Mouse (Mus musculus) limb, embryonic 14.5 days (tissue): ENCODE results near the gene Hist1h2bq. TPM values are rescaled to one million over a fixed set of nuclear protein-coding genes. Genes with fewer than 3 reads are reported as not detected.
A peak's percentile ranks its signal among the peaks of the same experiment; 100 is the strongest.
"Not testable (repeated sequence)": the region's sequence is repeated elsewhere in the genome, so short reads cannot be mapped to it uniquely, and the experiment has no call there.

Experiments used
- ATAC-seq: fragments of 200-750 bp; cut with Nextera tagmentation; 2 replicates; pipeline ENCODE4 v1.8.0; 2017; ENCODE audit warnings: low read depth, moderate number of reproducible peaks, moderate TSS enrichment; ENCODE audit not compliant: low FRiP score
- DNase-seq: peaks from one replicate; pipeline ENCODE4 v3.0.0-alpha.2; 2015; ENCODE audit warnings: low spot score
- H3K27ac ChIP-seq: fragments of 300-500 bp; sonication (generic); replicated peaks from 2 replicates; pipeline ENCODE4 v1.5.1; 2014; ENCODE audit warnings: low read depth, mild to moderate bottlenecking, low read length, moderate library complexity, mixed read lengths
- H3K27me3 ChIP-seq: fragments of 300-500 bp; sonication (generic); 2 replicates; pipeline ENCODE4 v1.6.1; 2014; ENCODE audit warnings: low read length, mixed read lengths; ENCODE audit not compliant: control insufficient read depth, insufficient read depth
- H3K36me3 ChIP-seq: fragments of 300-500 bp; sonication (generic); 2 replicates; pipeline ENCODE4 v1.6.1; 2014; ENCODE audit warnings: mild to moderate bottlenecking, low read length, moderate library complexity, mixed read lengths; ENCODE audit not compliant: control insufficient read depth, insufficient read depth
- H3K4me1 ChIP-seq: fragments of 300-500 bp; sonication (generic); 2 replicates; pipeline ENCODE4 v1.6.1; 2014; ENCODE audit warnings: antibody characterized with exemption, low read length, mixed read lengths; ENCODE audit not compliant: control insufficient read depth, insufficient read depth
- H3K4me2 ChIP-seq: fragments of 300-500 bp; sonication (generic); replicated peaks from 2 replicates; pipeline ENCODE4 v1.6.1; 2014; ENCODE audit warnings: low read depth, mild to moderate bottlenecking, low read length, moderate library complexity; ENCODE audit not compliant: severe bottlenecking
- H3K4me3 ChIP-seq: fragments of 300-500 bp; sonication (generic); replicated peaks from 2 replicates; pipeline ENCODE4 v1.5.1; 2014; ENCODE audit warnings: low read length
- H3K9ac ChIP-seq: fragments of 300-500 bp; sonication (generic); 2 replicates; pipeline ENCODE4 v1.6.1; 2014; ENCODE audit warnings: mild to moderate bottlenecking, low read depth, low read length, moderate library complexity; ENCODE audit not compliant: severe bottlenecking
- H3K9me3 ChIP-seq: fragments of 300-500 bp; sonication (generic); 2 replicates; pipeline ENCODE4 v1.6.1; 2016; ENCODE audit warnings: low read length; ENCODE audit not compliant: control insufficient read depth
- POLR2A ChIP-seq: fragments of 200-500 bp; IDR thresholded peaks from 2 replicates; pipeline ENCODE4 v1.8.0; 2012; ENCODE audit warnings: inconsistent platforms, mild to moderate bottlenecking, moderate library complexity, borderline replicate concordance; ENCODE audit not compliant: insufficient read depth, insufficient read length; ENCODE audit errors: extremely low read depth
- WGBS: fragments of 180-500 bp; shearing (Covaris S2); extraction: QIAGEN DNeasy Blood & Tissue Kit; methylation state at CpG from one replicate; pipeline ENCODE4 v1.1.7; 2014; 5-methylcytosine and 5-hydroxymethylcytosine counted together
- polyA plus RNA-seq, 2 experiments: library from polyadenylated mRNA; depleted of rRNA in 1 of 2; stranded (reverse) in 1 of 2; unstranded in 1 of 2; fragments of >200 nt; fragmentation: Nextera tagmentation in 1 of 2; extraction: Ambion mirVana in 1 of 2; gene quantifications; 2 replicates each; pipeline versions ENCODE4 v1.2.1 to v1.2.3; 2012 to 2014

The Hist1h2bq gene
- polyA plus RNA-seq (2012; rRNA removed) (18.4 and 18.7 TPM in 2 replicates), polyA plus RNA-seq (2014; fragmentation: Nextera tagmentation; extraction: Ambion mirVana) (20.2 and 24.7 TPM in 2 replicates)

GRCm38 (mm10) chr13:21810073-21810472 is at the start of gene Hist1h2bq, which contains the start of gene Hist1h2ao:
TSS of gene Hist1h2bq (minus strand) at chr13:21810197.
TSS of gene Hist1h2ao (plus strand) at chr13:21810465.
- DNase-seq, H3K4me2 ChIP-seq, H3K36me3 ChIP-seq, H3K27ac ChIP-seq, H3K9ac ChIP-seq, H3K27me3 ChIP-seq, H3K4me1 ChIP-seq, H3K4me3 ChIP-seq, H3K9me3 ChIP-seq: not testable (repeated sequence)
- ATAC-seq, result peak; percentile 94
- WGBS, result no CpG with 5 or more reads among the region's 23 CpGs

GRCm38 (mm10) chr13:21855698-21856162 is 45.7 kb upstream of the Hist1h2bq start:
- no peak for TF ChIP-seq POLR2A
- Histone ChIP-seq H3K9ac (0 out of 2 replicates have a peak overlapping the region, but pooled peaks have one; percentile 25), H3K4me1 (no peaks in the 10 kb centered on the region), H3K4me2 (peak overlapping the region; percentile 51), H3K27me3 (no peaks in the 10 kb centered on the region), H3K36me3 (no peaks in the 10 kb centered on the region), H3K9me3 (no peaks in the 10 kb centered on the region), H3K27ac (no peak overlapping the region), H3K4me3 (peak overlapping the region; percentile 39)
- DNase-seq (peak; percentile 77), ATAC-seq (no peak)
- 2% methylated on average over 15 of the region's 15 CpGs for WGBS

GRCm38 (mm10) chr13:21855146-21855545 is 45.1 kb upstream of the Hist1h2bq start:
- Histone ChIP-seq H3K4me2 (peak overlapping the region; percentile 51), H3K36me3 (no peaks in the 10 kb centered on the region), H3K27me3 (no peaks in the 10 kb centered on the region), H3K27ac (no peak overlapping the region), H3K4me3 (peak overlapping the region; percentile 39; the same call in 1 of the 2 replicates), H3K9ac (no peak overlapping the region), H3K9me3 (no peaks in the 10 kb centered on the region), H3K4me1 (no peaks in the 10 kb centered on the region)
- no peak for TF ChIP-seq POLR2A
- WGBS, result 1% methylated on average over 11 of the region's 11 CpGs
- ATAC-seq (no peak), DNase-seq (peak; percentile 82)

- WGBS, result 67% methylated on average over 3 of the region's 3 CpGs
- Histone ChIP-seq H3K27me3 (no peaks in the 10 kb centered on the region), H3K9me3 (no peaks in the 10 kb centered on the region), H3K36me3 (no peaks in the 10 kb centered on the region), H3K4me2 (no peak overlapping the region), H3K27ac (no peak overlapping the region), H3K9ac (no peak overlapping the region), H3K4me1 (no peaks in the 10 kb centered on the region), H3K4me3 (no peak overlapping the region)
- TF ChIP-seq POLR2A, result no peak
- ATAC-seq (no peak), DNase-seq (no peak)
Measured at GRCm38 (mm10) chr13:21852215-21852945, 42.4 kb upstream of the Hist1h2bq start.

- H3K36me3 ChIP-seq, H3K27me3 ChIP-seq, H3K4me3 ChIP-seq, H3K9ac ChIP-seq, H3K4me2 ChIP-seq, H3K9me3 ChIP-seq, ATAC-seq, DNase-seq, H3K27ac ChIP-seq, H3K4me1 ChIP-seq: not testable (repeated sequence)
- 42% methylated on average over 1 of the region's 1 CpGs for WGBS
Measured at GRCm38 (mm10) chr13:21850696-21851095, 40.7 kb upstream of the Hist1h2bq start.
